Mouse (Mus musculus): ENCODE results near the gene E2f6. TPM values are rescaled to one million over a fixed set of nuclear protein-coding genes. Genes with fewer than 3 reads are reported as not detected.
A peak's percentile ranks its signal among the peaks of the same experiment; 100 is the strongest.

Gene E2f6
- total RNA-seq, 1 experiment from 2014 or later: 7.3 TPM

DNA sequence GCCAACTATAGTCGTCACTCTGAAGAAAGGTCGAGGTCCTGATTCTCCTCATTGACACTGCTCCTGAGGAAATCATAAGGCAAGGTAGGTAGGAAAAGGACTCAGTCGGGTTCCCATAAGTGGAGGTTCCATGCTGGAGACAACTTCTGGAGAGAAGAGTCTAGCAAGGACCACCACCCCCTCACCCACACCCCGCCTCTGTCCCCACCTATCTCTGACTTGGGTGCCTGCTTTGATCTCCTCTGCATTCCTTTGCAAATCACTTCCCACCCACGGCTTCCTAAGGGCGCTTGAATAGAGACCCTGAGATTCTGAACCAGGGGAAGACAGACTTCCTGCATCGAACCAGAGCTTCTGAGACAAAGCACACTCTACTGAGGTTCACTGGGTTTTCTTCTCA, 56.5 kb downstream of the E2f6 start:
- no peak for ATAC-seq (ENCODE audit: extremely low read depth, insufficient number of reproducible peaks, low FRiP score, poor library complexity, severe bottlenecking)

DNA sequence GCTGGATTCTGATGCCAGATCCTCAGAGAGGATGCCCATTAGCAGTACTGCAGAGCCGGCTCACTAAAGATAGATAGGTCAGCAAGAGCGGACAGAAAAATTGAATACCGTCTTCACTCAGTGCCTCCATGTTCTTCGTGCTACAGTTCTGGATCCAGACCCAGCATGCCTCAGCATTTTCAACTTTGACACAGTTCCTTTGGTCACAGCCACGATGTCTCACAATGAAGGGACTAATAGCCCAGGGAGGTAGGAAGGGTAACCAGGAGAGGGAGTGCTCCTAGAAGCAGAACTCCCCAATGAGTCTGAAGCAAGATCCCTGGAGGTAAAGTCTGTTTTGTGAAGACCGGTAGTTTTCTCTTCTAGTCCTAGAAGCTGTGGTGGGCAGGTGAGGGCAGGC, 57.9 kb downstream of the E2f6 start:
- ATAC-seq (ENCODE audit: extremely low read depth, insufficient number of reproducible peaks, low FRiP score, poor library complexity, severe bottlenecking): no peak

- no peak for ATAC-seq (ENCODE audit: extremely low read depth, insufficient number of reproducible peaks, low FRiP score, poor library complexity, severe bottlenecking)
These were observed 58.5 kb downstream of the E2f6 start for GRCm38 (mm10) chr12:16869091-16869778.

- no peak for ATAC-seq (ENCODE audit: extremely low read depth, insufficient number of reproducible peaks, low FRiP score, poor library complexity, severe bottlenecking)
These were observed 59.2 kb downstream of the E2f6 start for GRCm38 (mm10) chr12:16869870-16870404.

GRCm38 (mm10) chr12:16870405-16871068, 59.8 kb downstream of the E2f6 start:
- ATAC-seq (ENCODE audit: extremely low read depth, insufficient number of reproducible peaks, low FRiP score, poor library complexity, severe bottlenecking): peak; percentile 50

DNA sequence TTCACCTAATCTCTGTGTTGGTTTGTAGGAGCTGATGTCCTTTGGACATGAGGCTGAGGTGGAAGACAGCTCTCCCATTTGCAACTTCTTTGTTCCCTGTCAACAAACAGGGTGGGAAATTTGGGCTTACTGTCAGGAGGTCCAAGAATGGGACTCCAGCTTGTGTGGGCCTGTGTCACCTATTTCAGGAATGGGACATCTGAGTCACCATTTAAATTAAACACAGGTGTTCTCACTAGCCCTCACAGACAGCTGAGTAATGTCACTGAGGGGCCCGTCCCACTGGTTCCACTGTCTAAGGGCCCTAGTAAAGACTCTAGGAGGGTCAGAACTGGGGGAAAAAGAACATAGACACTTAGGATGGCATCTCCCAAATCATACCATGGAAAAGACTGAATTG, 61.2 kb downstream of the E2f6 start:
- ATAC-seq (ENCODE audit: extremely low read depth, insufficient number of reproducible peaks, low FRiP score, poor library complexity, severe bottlenecking): no peak

- no peak for ATAC-seq (ENCODE audit: extremely low read depth, insufficient number of reproducible peaks, low FRiP score, poor library complexity, severe bottlenecking)
These were observed 62.2 kb downstream of the E2f6 start for GRCm38 (mm10) chr12:16872926-16873464.

DNA sequence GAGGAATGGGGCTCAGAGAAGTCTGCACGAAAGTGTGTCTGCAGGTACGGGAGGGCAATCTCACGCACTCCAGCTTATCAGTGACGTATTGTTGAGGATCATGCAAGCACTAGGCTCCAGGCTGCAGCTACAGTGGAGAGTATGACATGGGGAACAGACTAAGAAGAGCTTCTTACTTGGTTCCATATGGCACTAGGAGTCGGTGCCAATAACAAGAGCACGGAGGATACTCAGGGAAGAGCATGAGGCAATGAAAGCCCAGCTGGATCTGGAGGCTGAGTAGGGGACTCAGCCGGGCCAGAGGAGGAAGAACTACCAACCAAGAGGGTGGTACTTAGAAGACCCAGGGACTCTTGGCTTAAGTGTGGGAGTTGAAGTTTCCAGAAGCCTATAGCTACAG, 62.8 kb downstream of the E2f6 start:
- ATAC-seq (ENCODE audit: extremely low read depth, insufficient number of reproducible peaks, low FRiP score, poor library complexity, severe bottlenecking): no peak

DNA sequence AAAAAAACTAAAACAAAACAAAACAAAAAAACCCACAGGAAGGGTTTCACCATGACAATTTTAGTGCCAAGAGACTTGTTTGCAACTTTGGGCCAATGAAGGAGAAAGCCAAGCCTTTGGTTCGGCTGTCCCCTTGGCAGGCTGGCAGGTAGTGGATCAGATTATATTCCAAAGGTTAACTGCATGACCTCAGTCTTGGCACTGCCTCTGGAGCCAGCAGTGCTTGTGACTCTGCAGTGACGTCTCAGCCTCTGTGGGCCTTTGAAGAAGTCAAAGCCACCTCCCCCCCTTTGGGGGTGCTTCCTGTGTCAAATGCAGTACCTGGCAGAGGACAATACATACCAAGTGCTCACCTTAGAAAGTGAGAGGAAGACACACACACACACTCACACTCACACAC, 63.3 kb downstream of the E2f6 start:
- peak; percentile 16; the same call in 1 of the 2 replicates for ATAC-seq (ENCODE audit: extremely low read depth, insufficient number of reproducible peaks, low FRiP score, poor library complexity, severe bottlenecking)

DNA sequence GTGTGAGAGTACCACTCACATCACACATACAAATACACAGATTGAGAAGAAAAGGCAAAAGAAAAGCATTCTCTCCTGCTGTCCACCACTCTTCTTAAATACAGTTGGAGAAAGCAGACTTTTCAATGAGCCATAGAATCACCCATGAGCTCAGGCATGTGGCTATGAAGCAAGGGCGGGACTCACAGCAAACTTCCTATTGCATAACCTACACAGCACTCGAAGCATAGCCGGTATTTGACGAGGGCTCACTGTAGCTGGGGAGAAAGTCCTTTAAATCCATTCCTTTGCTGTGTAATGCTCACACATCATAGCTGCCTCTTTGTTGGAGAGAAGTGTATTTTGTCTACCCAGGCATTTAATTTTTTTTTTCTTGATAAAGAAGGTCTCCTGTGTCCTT, 64.5 kb downstream of the E2f6 start:
- peak; percentile 52; the same call in 1 of the 2 replicates for ATAC-seq (ENCODE audit: extremely low read depth, insufficient number of reproducible peaks, low FRiP score, poor library complexity, severe bottlenecking)

DNA sequence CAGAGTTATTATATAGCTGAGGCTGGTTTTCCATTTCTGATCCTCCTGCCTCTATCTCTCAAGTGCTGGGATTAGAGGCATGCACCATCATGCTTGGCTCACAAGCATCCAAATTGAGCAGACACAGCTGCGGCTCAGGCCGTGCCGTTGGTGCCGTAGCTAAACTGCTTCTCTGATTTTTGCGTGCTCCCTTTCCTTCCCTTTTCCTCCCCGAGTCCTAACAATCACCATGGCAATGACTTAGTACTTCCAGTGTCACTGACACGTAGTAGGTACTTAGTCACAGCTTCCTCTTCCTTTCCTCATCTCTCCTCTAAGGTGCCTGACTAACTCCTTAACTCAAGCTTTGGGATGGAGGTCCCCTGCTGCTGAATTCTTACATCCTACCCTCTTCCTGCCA, 64.9 kb downstream of the E2f6 start:
- peak; percentile 72 for ATAC-seq (ENCODE audit: extremely low read depth, insufficient number of reproducible peaks, low FRiP score, poor library complexity, severe bottlenecking)

DNA sequence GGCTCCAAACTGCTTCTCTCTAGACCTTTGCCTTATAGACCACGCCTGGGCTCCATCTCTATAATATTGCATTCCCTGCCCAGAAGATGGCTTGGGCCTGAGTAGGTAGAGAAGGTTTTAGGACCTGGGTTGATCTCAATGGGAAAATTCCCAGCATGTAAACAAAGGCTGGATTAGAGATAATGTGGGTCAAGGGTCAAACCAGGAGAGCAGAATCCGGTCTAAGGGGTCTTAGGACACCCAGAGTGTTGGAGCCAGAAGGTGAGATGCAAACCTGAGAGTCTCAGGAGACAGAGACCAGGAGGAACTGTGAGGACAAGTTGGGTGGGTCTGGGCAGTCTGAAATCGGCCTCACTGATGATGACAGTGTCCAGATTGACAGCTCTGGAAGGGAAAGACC, 65.9 kb downstream of the E2f6 start:
- ATAC-seq (ENCODE audit: extremely low read depth, insufficient number of reproducible peaks, low FRiP score, poor library complexity, severe bottlenecking): no peak

DNA sequence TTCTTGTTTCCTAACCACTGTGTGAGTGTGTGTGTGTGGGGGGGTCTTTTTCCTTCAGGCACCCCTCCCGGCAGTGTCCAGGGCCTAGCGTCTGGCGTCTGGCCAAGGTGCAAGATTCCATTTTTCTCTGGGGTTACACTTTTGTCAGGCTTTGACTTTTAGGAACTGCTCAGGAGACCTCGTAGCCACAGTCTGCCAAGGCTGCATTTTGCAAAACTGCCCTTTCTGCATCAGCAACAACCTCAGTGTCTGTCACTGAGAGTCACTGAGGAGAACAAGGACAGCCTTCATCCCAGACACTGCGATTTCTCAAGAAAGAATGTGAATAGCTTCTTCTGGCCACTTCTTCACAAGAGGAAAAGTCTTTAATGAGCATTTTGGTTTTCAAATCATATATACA, 66.4 kb downstream of the E2f6 start:
- ATAC-seq (ENCODE audit: extremely low read depth, insufficient number of reproducible peaks, low FRiP score, poor library complexity, severe bottlenecking): no peak

DNA sequence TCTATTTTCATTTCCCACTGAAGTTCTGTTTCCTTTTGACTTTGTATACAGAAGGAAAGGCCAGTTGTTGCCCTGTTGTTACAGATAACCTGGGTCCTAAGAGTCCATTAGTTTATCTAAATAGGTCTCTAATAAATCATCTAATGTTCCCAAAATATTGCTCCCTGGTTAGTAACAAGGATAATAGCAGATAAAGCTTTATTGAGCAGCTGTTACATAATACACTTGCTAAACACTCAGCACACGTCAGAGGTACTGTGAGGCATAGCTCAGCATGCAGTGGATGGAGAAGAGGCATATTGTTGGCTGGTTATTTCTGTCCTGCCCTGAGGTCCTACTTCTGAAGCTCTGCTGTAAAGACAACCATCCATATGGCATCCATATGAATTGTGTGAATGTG, 66.9 kb downstream of the E2f6 start:
- no peak for ATAC-seq (ENCODE audit: extremely low read depth, insufficient number of reproducible peaks, low FRiP score, poor library complexity, severe bottlenecking)

GRCm38 (mm10) chr12:16879369-16879768, 68.6 kb downstream of the E2f6 start:
- no peak for ATAC-seq (ENCODE audit: extremely low read depth, insufficient number of reproducible peaks, low FRiP score, poor library complexity, severe bottlenecking)

- no peak for ATAC-seq (ENCODE audit: extremely low read depth, insufficient number of reproducible peaks, low FRiP score, poor library complexity, severe bottlenecking)
These were observed 69.3 kb downstream of the E2f6 start for GRCm38 (mm10) chr12:16880077-16880476.

GRCm38 (mm10) chr12:16882442-16882841, 71.7 kb downstream of the E2f6 start:
- no peak for ATAC-seq (ENCODE audit: extremely low read depth, insufficient number of reproducible peaks, low FRiP score, poor library complexity, severe bottlenecking)

GRCm38 (mm10) chr12:16883111-16883510, 72.3 kb downstream of the E2f6 start:
- no peak for ATAC-seq (ENCODE audit: extremely low read depth, insufficient number of reproducible peaks, low FRiP score, poor library complexity, severe bottlenecking)

GRCm38 (mm10) chr12:16884534-16884933, 73.8 kb downstream of the E2f6 start:
- no peak for ATAC-seq (ENCODE audit: extremely low read depth, insufficient number of reproducible peaks, low FRiP score, poor library complexity, severe bottlenecking)

DNA sequence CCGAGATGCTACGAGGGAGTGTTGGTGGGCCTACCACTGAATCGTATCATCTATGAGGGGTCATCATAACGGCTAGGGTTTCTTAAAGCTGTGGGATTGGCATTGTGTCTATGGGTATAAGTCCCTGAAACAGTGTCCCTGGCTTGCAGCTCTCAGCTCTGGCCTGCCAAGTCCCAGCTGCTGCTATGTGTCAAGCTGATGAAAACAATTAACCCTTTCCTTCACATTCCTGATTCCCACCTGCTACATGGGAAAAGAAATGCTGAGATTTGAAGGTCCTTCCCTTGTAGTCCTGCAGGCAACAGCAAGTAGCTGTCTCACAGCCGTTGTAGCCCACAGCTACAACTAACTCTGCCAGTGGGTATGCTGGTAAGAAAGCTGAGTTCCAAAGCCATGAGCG, 75.6 kb downstream of the E2f6 start:
- ATAC-seq (ENCODE audit: extremely low read depth, insufficient number of reproducible peaks, low FRiP score, poor library complexity, severe bottlenecking): no peak

Data from neutrophil, adult 5-6 weeks (primary cell).